Mouse (Mus musculus) hindbrain, embryonic 13.5 days (tissue): ENCODE data around the gene Rab3ip. TPM values are rescaled to one million over a fixed set of nuclear protein-coding genes. Genes with fewer than 3 reads are reported as not detected.

Source experiments
- ATAC-seq: fragments of 200-750 bp; cut with Nextera tagmentation; 2 replicates; pipeline ENCODE4 v1.8.0; 2017; ENCODE audit warnings: moderate TSS enrichment; ENCODE audit not compliant: low FRiP score
- H3K27ac ChIP-seq: fragments of 300-500 bp; sonication (generic); 2 replicates; pipeline ENCODE4 v1.5.1; 2015; ENCODE audit warnings: inconsistent platforms, mild to moderate bottlenecking, moderate library complexity
- H3K27me3 ChIP-seq: fragments of 300-500 bp; sonication (generic); 2 replicates; pipeline ENCODE4 v1.6.1; 2015; ENCODE audit warnings: mild to moderate bottlenecking, inconsistent platforms
- H3K36me3 ChIP-seq: fragments of 300-500 bp; sonication (generic); 2 replicates; pipeline ENCODE4 v1.6.1; 2015; ENCODE audit warnings: mild to moderate bottlenecking, inconsistent platforms
- H3K4me1 ChIP-seq: fragments of 300-500 bp; sonication (generic); replicated peaks from 2 replicates; pipeline ENCODE4 v1.6.1; 2015; ENCODE audit warnings: inconsistent platforms
- H3K4me2 ChIP-seq: fragments of 300-500 bp; sonication (generic); 2 replicates; pipeline ENCODE4 v1.6.1; 2015; ENCODE audit warnings: inconsistent platforms, mild to moderate bottlenecking, moderate library complexity
- H3K4me3 ChIP-seq: fragments of 300-500 bp; sonication (generic); 2 replicates; pipeline ENCODE4 v1.5.1; 2015; ENCODE audit warnings: mild to moderate bottlenecking, inconsistent platforms
- H3K9ac ChIP-seq: fragments of 300-500 bp; sonication (generic); 2 replicates; pipeline ENCODE4 v1.6.1; 2015; ENCODE audit warnings: mild to moderate bottlenecking, inconsistent platforms
- H3K9me3 ChIP-seq: fragments of 300-500 bp; sonication (generic); 2 replicates; pipeline ENCODE4 v1.6.1; 2016; ENCODE audit warnings: inconsistent platforms
- WGBS: fragments of 180-500 bp; shearing (Covaris S2); methylation state at CpG from one replicate; pipeline ENCODE4 v1.1.7; 2015; 5-methylcytosine and 5-hydroxymethylcytosine counted together
- polyA plus RNA-seq: library from polyadenylated mRNA; unstranded; fragments of >200 nt; fragmentation: Nextera tagmentation; extraction: Ambion mirVana; gene quantifications from 2 replicates; pipeline ENCODE4 v1.2.1, GENCODE M21; 2015

Gene Rab3ip
- polyA plus RNA-seq, 1 experiment from 2014 or later = 49.7 TPM

- H3K4me1 ChIP-seq = peaks cover 3% of the 10 kb centered on the region; the same call in 1 of the 2 replicates
- H3K36me3 ChIP-seq = no peaks in the 10 kb centered on the region
- no peak for ATAC-seq
- H3K27ac ChIP-seq = no peak overlapping the region
- no peaks in the 10 kb centered on the region for H3K27me3 ChIP-seq
- no peak overlapping the region for H3K4me3 ChIP-seq
- WGBS = 96% methylated on average over 6 of the region's 6 CpGs
- H3K9ac ChIP-seq = no peak overlapping the region
- H3K9me3 ChIP-seq = no peaks in the 10 kb centered on the region
- no peak overlapping the region for H3K4me2 ChIP-seq
Observed at GRCm38 (mm10) chr10:116955191-116955590, 4.6 kb upstream of the Rab3ip start.

- no peaks in the 10 kb centered on the region for H3K36me3 ChIP-seq
- H3K27me3 ChIP-seq = no peaks in the 10 kb centered on the region
- peak overlapping the region; percentile 78; the same call in 1 of the 2 replicates for H3K4me3 ChIP-seq
- H3K27ac ChIP-seq = no peak overlapping the region
- H3K9me3 ChIP-seq = no peaks in the 10 kb centered on the region
- WGBS = 21% methylated on average over 5 of the region's 5 CpGs
- peak overlapping the region; percentile 45 for H3K4me2 ChIP-seq
- no peak for ATAC-seq
- peaks cover 23% of the 10 kb centered on the region for H3K4me1 ChIP-seq
- H3K9ac ChIP-seq = no peak overlapping the region
Observed at GRCm38 (mm10) chr10:116950886-116951285, 317 bp upstream of the Rab3ip start.

GRCm38 (mm10) chr10:116949111-116950008, 1.2 kb downstream of the Rab3ip start:
- Histone ChIP-seq H3K27me3 (no peaks in the 10 kb centered on the region), H3K4me3 (peak overlapping the region; percentile 78), H3K9ac (peak overlapping the region; percentile 85), H3K4me2 (peak overlapping the region; percentile 79), H3K36me3 (no peaks in the 10 kb centered on the region), H3K27ac (peak overlapping the region; percentile 92), H3K4me1 (peaks cover 23% of the 10 kb centered on the region), H3K9me3 (no peaks in the 10 kb centered on the region)
- under 1% methylated on average over 36 of the region's 44 CpGs for WGBS
- ATAC-seq = peak; percentile 40

- peak overlapping the region; percentile 79 for H3K4me2 ChIP-seq
- peak overlapping the region; percentile 78 for H3K4me3 ChIP-seq
- 0 out of 2 replicates have a peak overlapping the region, but pooled peaks have one; percentile 85 for H3K9ac ChIP-seq
- WGBS = 72% methylated on average over 9 of the region's 9 CpGs
- no peaks in the 10 kb centered on the region for H3K36me3 ChIP-seq
- H3K9me3 ChIP-seq = no peaks in the 10 kb centered on the region
- no peak overlapping the region for H3K27ac ChIP-seq
- H3K27me3 ChIP-seq = no peaks in the 10 kb centered on the region
- H3K4me1 ChIP-seq = peaks cover 23% of the 10 kb centered on the region
- no peak for ATAC-seq
Observed at GRCm38 (mm10) chr10:116948414-116948813, 2.2 kb downstream of the Rab3ip start.

- no peaks in the 10 kb centered on the region for H3K27me3 ChIP-seq
- no peak overlapping the region for H3K27ac ChIP-seq
- H3K4me2 ChIP-seq = no peak overlapping the region
- 0 out of 2 replicates have a peak, but pooled peaks cover 7% of the 10 kb centered on the region for H3K9me3 ChIP-seq
- H3K9ac ChIP-seq = no peak overlapping the region
- H3K4me3 ChIP-seq = no peak overlapping the region
- ATAC-seq = no peak
- 66% methylated on average over 10 of the region's 10 CpGs for WGBS
- peaks cover 20% of the 10 kb centered on the region for H3K4me1 ChIP-seq
- peaks cover 9% of the 10 kb centered on the region for H3K36me3 ChIP-seq
Observed at GRCm38 (mm10) chr10:116944940-116945339, 5.6 kb downstream of the Rab3ip start.

GRCm38 (mm10) chr10:116944144-116944543, 6.4 kb downstream of the Rab3ip start:
- peaks cover 11% of the 10 kb centered on the region for H3K36me3 ChIP-seq
- no peak overlapping the region for H3K9ac ChIP-seq
- H3K4me3 ChIP-seq = no peak overlapping the region
- 93% methylated on average over 3 of the region's 3 CpGs for WGBS
- no peak overlapping the region for H3K4me2 ChIP-seq
- no peak for ATAC-seq
- H3K9me3 ChIP-seq = 0 out of 2 replicates have a peak, but pooled peaks cover 7% of the 10 kb centered on the region
- no peaks in the 10 kb centered on the region for H3K27me3 ChIP-seq
- H3K27ac ChIP-seq = no peak overlapping the region
- H3K4me1 ChIP-seq = peaks cover 19% of the 10 kb centered on the region

- H3K27ac ChIP-seq = no peak overlapping the region
- no peak for ATAC-seq
- H3K4me3 ChIP-seq = no peak overlapping the region
- 98% methylated on average over 6 of the region's 6 CpGs for WGBS
- H3K9me3 ChIP-seq = 0 out of 2 replicates have a peak, but pooled peaks cover 7% of the 10 kb centered on the region
- H3K4me2 ChIP-seq = no peak overlapping the region
- no peaks in the 10 kb centered on the region for H3K27me3 ChIP-seq
- peaks cover 8% of the 10 kb centered on the region; the same call in 1 of the 2 replicates for H3K4me1 ChIP-seq
- no peak overlapping the region for H3K9ac ChIP-seq
- peaks cover 22% of the 10 kb centered on the region for H3K36me3 ChIP-seq
Observed at GRCm38 (mm10) chr10:116943025-116943424, 7.5 kb downstream of the Rab3ip start.

- Histone ChIP-seq H3K36me3 (peaks cover 43% of the 10 kb centered on the region), H3K9me3 (no peaks in the 10 kb centered on the region), H3K27ac (no peak overlapping the region), H3K4me3 (no peak overlapping the region), H3K4me1 (no peaks in the 10 kb centered on the region), H3K27me3 (no peaks in the 10 kb centered on the region), H3K4me2 (no peak overlapping the region), H3K9ac (no peak overlapping the region)
- WGBS = 72% methylated on average over 12 of the region's 12 CpGs
- ATAC-seq = no peak
Observed at GRCm38 (mm10) chr10:116935028-116935427, 15.5 kb downstream of the Rab3ip start.

GRCm38 (mm10) chr10:116933794-116934193, 16.8 kb downstream of the Rab3ip start:
- Histone ChIP-seq H3K9ac (no peak overlapping the region), H3K4me3 (no peak overlapping the region), H3K36me3 (peaks cover 41% of the 10 kb centered on the region), H3K4me2 (no peak overlapping the region), H3K9me3 (no peaks in the 10 kb centered on the region), H3K27me3 (no peaks in the 10 kb centered on the region), H3K27ac (no peak overlapping the region), H3K4me1 (no peaks in the 10 kb centered on the region)
- ATAC-seq = no peak
- WGBS = 95% methylated on average over 7 of the region's 7 CpGs

- H3K27ac ChIP-seq = no peak overlapping the region
- WGBS = 87% methylated on average over 13 of the region's 13 CpGs
- no peak overlapping the region for H3K4me3 ChIP-seq
- H3K9ac ChIP-seq = no peak overlapping the region
- H3K27me3 ChIP-seq = no peaks in the 10 kb centered on the region
- H3K36me3 ChIP-seq = peaks cover 33% of the 10 kb centered on the region
- H3K9me3 ChIP-seq = no peaks in the 10 kb centered on the region
- no peaks in the 10 kb centered on the region for H3K4me1 ChIP-seq
- no peak for ATAC-seq
- H3K4me2 ChIP-seq = no peak overlapping the region
Observed at GRCm38 (mm10) chr10:116932418-116932817, 18.2 kb downstream of the Rab3ip start.

GRCm38 (mm10) chr10:116931497-116932179, 18.9 kb downstream of the Rab3ip start:
- H3K36me3 ChIP-seq = peaks cover 33% of the 10 kb centered on the region
- no peaks in the 10 kb centered on the region for H3K27me3 ChIP-seq
- no peak overlapping the region for H3K4me2 ChIP-seq
- H3K9ac ChIP-seq = no peak overlapping the region
- no peak overlapping the region for H3K4me3 ChIP-seq
- WGBS = 92% methylated on average over 15 of the region's 15 CpGs
- no peaks in the 10 kb centered on the region for H3K9me3 ChIP-seq
- H3K4me1 ChIP-seq = no peaks in the 10 kb centered on the region
- H3K27ac ChIP-seq = no peak overlapping the region
- no peak for ATAC-seq

- Histone ChIP-seq H3K4me1 (no peaks in the 10 kb centered on the region), H3K4me3 (no peak overlapping the region), H3K36me3 (peaks cover 32% of the 10 kb centered on the region), H3K9ac (no peak overlapping the region), H3K9me3 (no peaks in the 10 kb centered on the region), H3K27me3 (no peaks in the 10 kb centered on the region), H3K27ac (no peak overlapping the region), H3K4me2 (no peak overlapping the region)
- 85% methylated on average over 6 of the region's 7 CpGs for WGBS
- ATAC-seq = no peak
Observed at GRCm38 (mm10) chr10:116930936-116931335, 19.6 kb downstream of the Rab3ip start.
